Mouse (Mus musculus): ENCODE measurements around the gene Olfr720.

Olfr720 gene

DNA sequence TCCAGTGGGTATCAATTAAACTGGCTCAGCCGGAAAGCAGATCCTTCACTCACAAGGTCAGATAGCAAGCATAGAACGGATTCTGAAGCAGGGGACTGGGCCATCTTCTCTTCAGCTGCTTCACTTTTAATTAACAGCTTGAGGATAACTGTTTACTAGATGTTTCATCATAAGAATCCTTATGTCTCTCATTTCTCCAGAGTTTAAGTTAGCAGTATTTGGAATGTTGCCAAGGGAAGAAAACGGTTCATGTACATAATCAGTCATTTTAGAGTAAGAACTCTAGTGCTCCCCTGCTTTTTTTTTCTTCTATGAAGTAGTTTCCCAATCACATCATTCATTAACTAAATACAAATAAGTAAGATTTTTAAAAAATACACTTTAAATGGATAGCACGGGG lies at the start of gene Olfr720:
Gene Olfr720 (minus strand): TSS at position 101 of the 400 bp plus-strand sequence.
- DNase-seq (ENCODE audit: low spot score) = no peak
